Mouse (Mus musculus) lung, postnatal 0 days (tissue): ENCODE data around the gene Rrad.

Experiments
- CTCF ChIP-seq: IDR thresholded peaks from 2 replicates; pipeline ENCODE4 v1.5.1; 2016; ENCODE audit warnings: antibody characterized with exemption, mild to moderate bottlenecking
- EP300 ChIP-seq: IDR thresholded peaks from 2 replicates; pipeline ENCODE4 v1.6.1; 2016; ENCODE audit warnings: antibody characterized with exemption, mild to moderate bottlenecking, control low read depth

DNA sequence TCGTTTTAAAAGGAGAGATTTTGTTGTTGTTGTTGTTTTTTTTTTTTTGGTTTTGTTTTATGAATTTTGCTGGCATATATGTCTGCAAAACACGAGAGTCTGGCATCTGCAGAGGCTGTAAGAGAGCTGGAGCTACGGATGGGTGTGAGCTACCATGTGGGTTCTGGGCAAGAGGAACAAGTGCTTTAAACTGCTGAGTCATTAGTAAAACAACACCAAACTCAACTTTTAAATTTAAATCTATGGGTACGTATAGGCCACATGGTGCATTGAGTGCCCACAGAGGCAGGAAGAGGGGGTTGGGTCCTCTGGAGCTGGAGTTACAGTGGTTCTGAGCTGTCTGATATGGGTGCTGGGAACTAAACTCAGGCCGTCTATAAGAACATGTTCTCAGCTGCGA lies 6.9 kb upstream of the Rrad start:
- TF ChIP-seq EP300 (no peak), CTCF (no peak)
